Mouse (Mus musculus): ENCODE results near the gene Btbd3.
"Not testable (repeated sequence)": the region's sequence is repeated elsewhere in the genome, so short reads cannot be mapped to it uniquely, and the experiment has no call there.

Gene Btbd3

DNA sequence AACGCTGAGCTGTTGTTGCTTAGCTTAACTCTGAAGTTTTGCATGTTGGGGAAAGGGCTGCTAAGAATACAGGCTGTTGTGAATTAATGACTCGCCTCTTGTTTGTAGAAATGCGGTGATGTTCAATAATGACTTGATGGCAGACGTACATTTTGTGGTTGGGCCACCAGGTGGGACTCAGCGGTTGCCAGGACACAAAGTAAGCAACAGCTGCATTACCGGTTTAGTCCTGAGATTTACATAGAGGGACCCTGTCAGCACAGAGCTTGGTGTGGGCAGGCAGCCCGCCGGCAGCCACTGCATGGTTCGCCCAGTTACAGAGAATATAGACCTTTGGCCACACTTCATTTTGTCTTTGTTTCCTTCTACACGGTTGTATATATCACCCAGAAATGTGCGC, 23.3 kb downstream of the Btbd3 start:
- in situ Hi-C loops (cut with MboI, MseI) = no loop called here

DNA sequence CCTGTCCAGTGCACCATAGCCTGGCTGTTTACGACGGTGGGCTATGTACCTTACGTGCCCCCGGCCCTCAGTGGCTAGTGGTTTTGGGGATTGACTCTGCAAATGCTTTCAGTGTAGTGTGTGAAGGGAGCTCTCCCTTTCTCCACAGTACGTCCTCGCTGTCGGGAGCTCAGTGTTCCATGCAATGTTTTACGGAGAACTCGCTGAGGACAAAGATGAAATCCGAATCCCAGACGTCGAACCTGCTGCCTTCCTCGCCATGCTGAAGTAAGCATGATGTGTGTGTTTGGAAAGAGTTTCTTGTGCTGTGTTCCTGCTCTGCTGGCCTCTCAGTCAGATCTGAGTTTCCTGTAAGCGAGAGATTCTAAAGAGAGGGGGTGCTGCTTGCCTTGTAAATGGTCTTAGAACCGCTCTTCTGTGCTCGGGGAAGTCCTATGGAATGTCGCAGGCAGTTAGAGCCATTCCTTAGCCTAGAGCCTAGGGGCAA, 23.9 kb downstream of the Btbd3 start:
- in situ Hi-C loops (cut with MboI, MseI) = no loop called here

DNA sequence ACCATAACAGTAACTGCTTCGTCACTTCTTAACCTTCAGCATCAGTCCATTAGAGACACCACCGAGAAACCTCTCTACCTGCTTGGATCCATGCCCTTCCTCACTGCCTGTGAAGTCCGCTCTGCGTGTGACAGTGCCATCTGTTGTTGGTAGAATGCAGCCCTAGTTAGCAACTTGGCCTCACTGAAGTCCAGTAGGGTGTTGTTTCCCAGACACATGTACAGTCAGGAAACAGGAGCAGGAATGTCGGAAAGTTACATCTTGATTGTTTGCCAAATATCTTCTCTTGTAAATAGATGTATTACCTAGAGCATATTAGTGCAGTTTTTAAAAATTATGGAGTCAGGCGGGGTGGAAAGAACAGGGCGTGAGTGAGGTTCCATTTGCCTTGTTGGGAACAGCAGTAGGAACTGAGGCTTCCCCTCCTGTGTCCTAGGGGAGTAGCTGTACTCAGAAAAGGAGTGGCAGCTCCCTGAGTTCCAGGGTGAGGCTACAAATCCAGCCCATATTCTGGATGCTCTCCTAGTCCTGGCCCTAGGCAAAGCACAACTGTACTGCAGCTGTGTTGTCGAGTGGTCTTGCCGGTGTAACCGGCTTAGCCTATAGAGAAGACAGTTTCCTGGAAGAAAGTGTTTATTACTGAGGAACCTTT, 25.3 kb downstream of the Btbd3 start:
- in situ Hi-C loops (cut with MboI, MseI) = no loop called here

DNA sequence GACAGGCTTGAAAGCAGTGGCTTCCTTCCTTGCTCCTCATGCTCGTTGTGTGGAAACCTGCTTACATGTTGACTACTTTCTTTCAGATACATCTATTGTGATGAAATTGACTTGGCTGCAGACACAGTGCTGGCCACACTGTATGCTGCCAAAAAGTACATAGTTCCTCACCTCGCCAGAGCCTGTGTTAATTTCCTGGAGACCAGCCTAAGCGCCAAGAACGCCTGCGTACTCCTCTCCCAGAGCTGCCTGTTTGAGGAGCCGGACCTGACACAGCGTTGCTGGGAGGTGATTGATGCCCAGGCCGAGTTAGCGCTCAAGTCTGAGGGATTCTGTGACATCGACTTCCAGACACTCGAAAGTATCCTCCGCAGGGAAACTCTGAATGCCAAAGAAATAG, 27.0 kb downstream of the Btbd3 start:
- in situ Hi-C loops (cut with MboI, MseI) = no loop called here

DNA sequence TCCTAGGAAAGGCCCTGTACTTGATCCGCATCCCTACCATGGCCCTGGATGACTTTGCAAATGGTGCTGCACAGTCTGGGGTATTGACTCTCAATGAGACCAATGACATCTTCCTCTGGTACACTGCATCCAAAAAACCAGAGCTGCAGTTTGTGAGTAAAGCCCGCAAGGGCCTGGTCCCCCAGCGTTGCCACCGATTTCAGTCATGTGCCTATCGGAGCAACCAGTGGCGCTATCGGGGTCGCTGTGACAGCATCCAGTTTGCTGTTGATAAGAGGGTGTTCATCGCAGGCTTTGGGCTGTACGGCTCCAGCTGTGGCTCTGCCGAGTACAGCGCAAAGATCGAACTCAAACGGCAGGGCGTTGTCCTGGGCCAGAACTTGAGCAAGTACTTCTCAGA, 27.5 kb downstream of the Btbd3 start:
- in situ Hi-C loops (cut with MboI, MseI) = no loop called here

DNA sequence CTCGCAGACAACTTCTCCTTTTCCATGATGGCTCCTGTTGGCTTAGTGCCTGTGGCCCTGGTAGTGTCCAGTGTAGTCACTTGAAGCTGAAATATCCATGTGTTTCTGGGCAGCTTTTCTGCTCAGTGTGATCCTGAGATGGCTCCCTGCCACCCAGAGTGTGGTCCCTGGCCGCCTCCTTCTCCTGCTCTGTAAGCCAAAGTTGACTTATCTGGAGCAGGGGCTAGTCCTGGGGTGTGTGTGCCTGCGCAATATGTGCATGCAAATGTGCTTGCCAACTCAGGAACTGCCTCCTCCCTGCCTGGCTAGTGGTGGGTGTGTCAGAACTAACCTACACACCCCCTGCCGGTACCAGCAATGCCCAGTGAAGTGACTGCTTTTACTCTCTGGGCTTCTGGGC, 29.4 kb downstream of the Btbd3 start:
- in situ Hi-C loops (cut with MboI, MseI) = no loop called here

DNA sequence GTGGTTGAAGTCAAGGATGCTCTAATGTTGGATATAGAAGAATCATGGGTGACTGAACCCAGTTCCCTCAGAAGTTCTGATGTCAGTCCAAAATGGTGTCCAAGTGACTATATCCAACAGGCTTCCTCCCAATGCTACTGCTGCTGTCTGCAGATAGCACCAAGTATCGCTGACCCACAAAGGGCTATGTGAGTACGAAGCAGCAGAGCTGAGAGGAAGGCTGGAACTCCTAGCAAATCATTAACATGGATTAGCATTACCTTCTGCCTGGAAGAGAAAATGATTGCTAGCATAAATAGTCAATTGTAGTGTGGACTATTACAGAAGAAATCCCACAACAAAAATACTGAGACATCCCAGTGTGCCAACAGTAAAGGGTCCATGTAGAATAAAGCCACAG, 33.8 kb downstream of the Btbd3 start:
- in situ Hi-C loops (cut with MboI, MseI) = no loop called here

DNA sequence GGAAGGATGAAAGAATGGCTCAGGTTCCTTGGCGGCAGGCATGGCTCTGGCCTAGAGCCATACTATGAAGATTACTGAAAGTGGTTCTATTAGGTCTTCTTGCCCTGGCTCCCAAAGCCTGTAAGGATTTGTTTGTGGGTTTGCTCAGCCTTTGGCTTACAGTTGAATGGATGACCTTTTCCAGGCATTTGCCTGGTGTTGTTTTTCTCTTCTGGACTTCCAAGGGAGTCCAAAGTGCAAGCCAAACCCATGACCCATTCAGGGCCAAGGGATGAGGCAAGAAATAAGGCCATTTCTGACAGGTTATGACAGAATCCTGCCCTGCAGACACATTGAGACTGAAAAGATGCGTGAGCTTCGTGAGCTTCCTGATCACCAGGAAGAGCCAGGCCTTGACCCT, 37.9 kb downstream of the Btbd3 start:
- in situ Hi-C loops (cut with MboI, MseI) = no loop called here

DNA sequence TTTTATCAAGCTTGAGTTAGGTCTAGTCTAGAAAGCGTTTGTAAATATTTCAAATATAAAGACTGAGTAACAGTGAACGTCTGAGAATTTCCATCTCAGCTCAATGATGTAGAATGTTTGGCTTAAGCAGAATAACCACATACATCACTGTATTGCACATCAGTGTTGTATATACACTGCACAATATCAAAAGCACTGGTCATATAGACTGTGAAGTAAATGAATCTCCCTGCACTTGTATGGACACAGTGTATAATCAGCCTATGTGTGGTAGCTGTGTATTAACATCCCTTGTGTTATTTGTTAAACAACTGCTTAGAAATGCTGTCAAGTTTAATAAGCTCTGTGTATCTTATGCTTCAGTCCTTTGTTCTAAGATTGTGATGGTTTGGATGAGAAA, 49.9 kb downstream of the Btbd3 start:
- in situ Hi-C loops (cut with MboI, MseI) = no loop called here

DNA sequence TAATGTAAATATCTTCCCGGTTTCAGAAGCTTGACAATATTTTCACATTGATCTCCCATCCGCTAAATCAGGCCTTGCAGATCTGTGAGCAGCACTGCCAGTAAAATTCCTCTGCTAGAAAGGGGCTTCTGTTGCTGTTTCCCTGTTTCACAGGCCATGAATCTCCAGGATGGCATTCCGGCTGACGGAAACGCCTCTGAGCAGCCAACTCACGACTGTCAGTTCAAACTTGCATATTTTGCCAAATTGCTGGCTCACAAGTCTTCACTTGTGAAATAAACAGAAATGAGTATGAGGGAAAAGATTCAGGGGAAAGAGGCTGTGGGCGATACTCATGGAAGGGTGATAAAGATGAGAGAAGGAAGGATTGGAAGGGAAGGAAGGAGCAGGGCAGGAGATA, 59.3 kb downstream of the Btbd3 start:
- in situ Hi-C loops (cut with MboI, MseI) = no loop called here

DNA sequence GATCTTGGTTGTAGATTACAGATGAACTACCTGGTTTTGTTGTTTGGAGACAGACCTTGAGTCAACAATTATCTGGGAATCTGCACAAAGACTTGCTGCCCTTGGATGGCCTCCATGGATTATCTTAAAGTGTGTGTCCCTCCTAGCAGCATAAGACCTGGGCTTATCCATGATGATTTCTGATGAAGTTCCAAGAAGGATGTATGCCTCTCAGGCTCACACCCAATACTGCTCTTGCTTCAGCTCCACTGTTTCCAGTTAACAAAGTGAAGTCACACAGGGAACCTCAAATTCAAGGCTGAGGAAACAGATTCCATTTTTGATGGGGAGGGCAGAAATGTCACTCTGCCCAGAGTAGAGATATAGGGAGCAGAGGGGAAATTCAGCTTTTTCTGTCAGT, 64.0 kb downstream of the Btbd3 start:
- in situ Hi-C loops (cut with MboI, MseI) = no loop called here

DNA sequence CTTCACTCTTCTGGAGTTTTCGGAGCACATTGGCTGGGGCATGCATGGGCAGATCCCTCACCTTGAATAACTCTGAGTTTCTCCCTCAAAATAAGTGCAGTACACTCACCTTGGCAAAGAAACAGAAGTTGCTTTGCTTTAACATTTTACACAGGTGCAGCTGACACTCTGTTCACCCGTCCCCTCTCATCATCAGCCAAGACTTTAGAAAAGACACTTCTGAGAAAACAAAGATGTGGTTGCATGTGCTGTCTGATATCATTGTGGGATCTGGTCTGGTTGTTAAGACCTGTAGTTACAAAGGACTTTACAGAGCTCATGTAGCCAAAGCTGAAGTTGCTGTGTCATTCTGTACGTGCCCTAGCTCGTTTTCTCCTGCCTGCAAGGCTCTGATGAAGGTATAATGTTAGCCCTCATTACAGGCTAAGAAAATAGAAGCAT, 64.7 kb downstream of the Btbd3 start:
- in situ Hi-C loops (cut with MboI, MseI) = no loop called here

DNA sequence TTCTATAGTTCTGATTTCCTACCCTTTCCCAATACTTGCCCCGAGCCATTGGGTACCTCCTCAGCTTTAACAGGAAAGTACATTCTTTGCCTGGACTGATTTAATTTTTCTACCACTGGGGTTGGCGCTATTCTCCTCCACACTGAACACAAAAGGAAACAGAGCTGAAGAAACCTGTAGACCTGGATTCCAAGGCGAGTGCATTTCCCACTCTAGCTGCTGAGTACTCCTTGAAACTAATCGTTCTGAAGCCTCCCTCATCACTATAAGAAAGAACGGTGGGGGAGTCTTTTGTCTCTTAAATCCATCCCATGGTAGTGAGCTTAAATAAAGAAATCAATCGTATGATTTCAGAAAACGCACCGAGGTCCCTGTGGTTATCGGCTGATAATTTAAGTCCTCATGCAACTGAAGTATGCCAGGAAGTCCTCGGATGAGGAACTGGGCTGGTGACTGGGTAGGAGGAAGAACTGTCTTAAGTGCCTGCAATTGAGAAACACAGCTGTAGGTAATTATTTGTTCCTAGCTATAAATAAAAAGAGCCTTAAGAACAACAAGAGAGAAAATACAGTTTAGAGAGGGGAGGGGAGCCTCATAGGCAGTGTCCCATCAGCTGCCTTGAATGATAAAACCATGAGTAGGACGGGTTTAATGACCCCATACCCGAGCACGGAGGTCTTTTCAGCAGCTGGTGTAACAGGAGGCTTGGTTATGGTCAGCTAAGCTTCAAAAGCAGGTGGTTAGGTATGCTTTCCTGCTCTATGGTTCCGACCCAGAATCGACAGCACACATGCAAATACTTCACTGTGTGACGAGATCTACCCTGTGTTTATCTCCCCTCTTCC, 66.1 kb downstream of the Btbd3 start:
- in situ Hi-C loops (cut with MboI, MseI) = no loop called here

DNA sequence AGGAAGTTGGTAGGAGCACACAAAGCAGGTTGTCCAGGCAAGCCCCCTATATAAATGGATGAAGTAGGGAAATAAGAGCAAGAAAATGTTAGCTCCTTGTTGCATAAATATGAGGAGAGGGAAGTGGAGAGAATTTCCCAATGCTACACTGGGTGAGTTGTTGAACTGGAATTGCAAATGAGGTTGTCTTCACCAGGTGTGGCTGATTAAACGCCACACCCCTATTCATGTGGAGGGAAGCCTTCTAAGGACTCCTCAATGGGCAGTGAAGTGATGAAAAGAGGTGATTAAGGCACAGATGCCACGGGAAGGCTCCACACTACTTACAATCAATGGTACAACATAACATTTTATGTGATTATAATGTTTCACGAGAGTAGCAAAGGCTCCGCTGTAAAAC, 70.0 kb downstream of the Btbd3 start:
- in situ Hi-C loops (cut with MboI, MseI) = no loop called here

DNA sequence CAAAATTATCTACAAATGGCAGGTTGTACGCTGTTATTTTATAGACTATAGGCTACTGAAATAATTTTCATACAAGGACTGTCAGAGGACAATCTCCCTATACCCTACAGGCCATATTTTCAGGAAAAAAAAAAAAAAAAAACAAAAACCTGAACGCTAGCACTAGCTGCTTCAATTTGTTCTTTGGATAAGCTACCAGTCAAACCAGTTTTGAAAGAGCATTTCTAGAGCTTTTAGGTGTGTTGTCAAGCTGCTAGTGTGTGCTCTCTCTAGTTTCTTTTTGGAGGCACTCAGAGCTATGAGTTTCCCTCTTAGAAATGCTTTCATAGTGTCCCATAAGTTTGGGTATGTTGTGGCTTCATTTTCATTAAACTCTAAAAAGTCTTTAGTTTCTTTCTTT, 77.8 kb downstream of the Btbd3 start:
- in situ Hi-C loops (cut with MboI, MseI) = not testable (repeated sequence)

DNA sequence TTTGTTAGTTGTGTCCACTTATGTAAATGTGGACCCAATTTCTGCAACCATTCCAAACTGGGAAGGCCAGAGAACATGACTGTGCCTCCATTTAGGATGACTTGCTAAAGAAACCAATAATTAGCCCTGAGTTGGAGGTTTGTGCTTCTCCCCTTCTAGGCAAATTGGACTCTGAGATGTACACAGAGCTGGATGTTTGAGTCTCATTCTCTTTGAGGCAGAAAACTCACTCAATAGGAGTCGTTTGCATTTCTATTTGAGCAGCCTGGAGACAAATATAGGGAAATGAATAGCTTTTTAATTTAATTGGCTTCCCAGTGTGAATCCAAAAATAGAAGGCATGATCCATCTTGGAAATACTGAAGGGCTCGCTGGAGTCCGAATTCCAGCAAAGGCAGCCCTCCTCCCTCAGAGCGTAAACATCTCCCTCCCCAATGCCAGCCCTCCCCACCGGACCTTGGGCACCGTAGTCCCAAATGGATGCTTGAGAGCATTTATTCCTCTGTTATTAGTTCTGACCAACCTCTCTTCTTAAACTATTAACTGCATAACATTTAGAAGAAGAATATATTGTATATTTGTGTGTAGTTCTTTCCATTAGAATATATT, 81.6 kb downstream of the Btbd3 start:
- in situ Hi-C loops (cut with MboI, MseI) = no loop called here

DNA sequence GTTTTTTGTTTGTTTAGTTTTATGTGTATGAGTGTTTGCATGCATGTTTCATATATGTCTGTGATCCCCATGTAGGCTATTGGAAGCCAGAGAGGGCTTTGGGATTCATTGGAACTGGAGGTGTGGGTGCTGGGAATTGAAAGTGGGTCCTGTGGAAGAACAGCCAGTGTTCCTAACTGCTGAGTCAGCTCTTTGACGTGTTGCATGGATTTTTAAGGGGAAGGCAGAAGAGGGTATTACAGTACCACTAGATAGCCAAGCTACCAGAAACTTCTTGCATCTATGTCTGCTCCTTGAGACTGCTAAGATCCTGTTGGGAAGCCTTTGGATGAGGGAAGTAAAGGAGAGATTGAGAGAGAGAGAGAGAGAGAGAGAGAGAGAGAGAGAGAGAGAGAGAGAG, 82.2 kb downstream of the Btbd3 start:
- in situ Hi-C loops (cut with MboI, MseI) = no loop called here

DNA sequence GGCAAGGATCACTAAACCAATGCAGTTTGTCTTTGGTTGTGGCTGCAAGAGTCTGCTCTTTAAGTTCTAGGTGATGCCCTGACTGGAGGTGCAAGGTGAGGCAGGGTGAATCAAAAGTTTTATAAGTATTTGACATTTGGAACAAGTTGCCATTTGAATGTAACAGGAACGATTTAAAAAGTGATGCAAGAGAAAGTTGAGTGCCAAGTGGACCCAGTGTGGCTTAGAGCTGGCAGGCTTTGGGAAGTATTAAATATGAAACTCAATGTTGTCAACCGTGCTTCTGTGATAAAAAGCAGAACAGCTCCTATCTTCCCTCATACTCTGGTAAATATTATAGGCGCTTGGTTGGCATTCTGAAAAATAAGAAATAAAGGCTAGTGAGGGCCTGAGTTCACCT, 99.0 kb downstream of the Btbd3 start:
- in situ Hi-C loops (cut with MboI, MseI) = no loop called here

DNA sequence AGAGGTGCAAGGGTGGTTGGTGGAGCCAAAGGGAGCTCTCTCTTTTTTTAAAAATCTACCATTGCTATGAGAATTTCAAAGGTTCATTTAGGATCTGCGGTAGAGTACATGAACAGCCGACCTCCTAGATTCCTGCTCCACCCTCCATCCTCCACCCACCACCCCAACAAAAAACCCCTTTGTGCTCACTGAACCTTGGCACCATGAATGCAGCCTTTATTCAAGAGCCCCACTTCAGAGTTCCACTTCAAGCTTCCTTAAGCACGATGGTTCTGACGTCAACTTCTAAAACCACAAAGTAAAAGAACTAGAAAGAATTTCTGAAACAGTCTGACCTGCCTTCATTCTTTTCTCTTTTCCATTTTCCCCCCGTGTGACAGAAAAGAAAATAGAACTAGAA, 106.1 kb downstream of the Btbd3 start:
- in situ Hi-C loops (cut with MboI, MseI) = loop anchor here (10.0 kb wide), 1 partner anchor 922 kb away; no protein-coding TSS in a partner anchor

DNA sequence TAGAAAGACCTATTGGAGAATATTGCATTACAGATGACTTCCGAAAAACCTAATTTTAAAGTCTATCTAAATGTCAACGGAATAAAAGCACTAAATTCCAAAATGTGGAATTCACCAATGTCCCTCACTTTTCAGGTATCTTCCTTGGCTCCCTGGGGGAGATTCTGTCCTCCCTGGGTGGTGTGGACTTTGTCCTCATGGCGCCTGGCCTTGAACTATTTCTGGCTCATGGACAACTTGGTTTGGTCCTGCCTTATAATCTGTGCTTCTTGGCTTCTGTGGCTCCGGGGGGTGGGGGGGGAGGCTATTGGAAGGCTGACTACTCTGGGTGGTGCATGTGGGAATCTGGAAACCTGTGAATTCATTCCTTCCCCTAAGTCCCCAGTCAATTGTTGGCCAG, 109.0 kb downstream of the Btbd3 start:
- in situ Hi-C loops (cut with MboI, MseI) = loop anchor here (10.0 kb wide), 1 partner anchor 919 kb away; no protein-coding TSS in a partner anchor

DNA sequence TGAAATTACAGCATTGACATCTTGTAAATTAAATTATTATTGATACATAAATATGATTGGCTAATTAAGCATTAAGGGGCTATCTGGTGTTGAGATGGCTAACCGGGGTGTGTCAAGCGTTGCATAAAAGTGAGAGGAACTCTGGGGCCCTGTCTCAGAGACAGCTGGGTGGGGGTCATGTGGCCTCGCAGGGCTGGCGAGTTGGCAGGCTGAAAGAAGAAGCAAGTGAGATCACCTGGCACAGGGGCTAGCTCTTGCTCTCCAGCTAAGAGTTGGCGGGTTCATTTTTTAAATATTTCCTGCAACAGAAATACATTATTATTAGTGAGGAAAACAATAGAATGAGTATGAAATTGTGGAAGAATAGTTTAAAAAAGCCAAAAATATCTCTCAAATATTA, 118.2 kb downstream of the Btbd3 start:
- in situ Hi-C loops (cut with MboI, MseI) = no loop called here

DNA sequence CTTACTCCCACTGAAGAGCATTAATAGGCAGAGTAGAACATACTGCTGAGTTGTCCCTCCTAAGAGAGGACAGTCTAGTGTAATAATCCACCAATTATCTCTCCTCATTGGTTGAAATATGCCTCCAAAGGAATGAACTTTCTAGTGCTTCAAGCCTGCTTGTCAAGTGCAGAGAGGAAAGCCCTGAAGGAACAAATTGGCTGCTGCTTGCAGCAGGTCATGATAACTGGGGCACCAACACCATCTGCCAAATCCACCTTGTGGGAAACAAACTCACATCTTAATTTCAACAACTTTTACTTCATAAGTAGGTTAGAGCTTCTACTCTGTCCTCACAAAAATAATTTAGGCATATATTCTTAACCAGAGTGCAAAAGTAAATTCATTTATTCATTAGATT, 122.5 kb downstream of the Btbd3 start:
- in situ Hi-C loops (cut with MboI, MseI) = no loop called here

DNA sequence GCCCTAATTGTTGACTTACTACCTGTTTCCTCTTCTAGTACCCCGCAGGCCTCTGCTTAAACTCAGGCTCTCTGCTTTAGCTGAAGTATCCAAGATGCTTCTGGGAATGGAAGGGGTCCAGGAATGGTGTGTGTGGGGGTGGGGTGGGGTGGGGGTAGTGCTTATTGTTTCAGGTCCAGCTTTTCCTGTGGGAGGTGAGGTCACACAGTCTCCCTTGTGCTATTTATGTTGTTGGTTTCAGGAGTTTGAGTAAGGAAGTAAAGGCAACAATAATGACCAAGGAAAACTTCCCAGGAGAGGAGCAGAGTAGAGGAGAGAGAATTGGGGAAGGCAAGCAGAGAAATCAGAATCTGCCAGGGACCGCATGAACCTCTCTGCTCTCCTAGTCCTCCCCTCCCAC, 128.4 kb downstream of the Btbd3 start:
- in situ Hi-C loops (cut with MboI, MseI) = no loop called here
